Mouse (Mus musculus) testis, postnatal 10 days (tissue): ENCODE data around the gene Gjc2.
A peak's percentile ranks its signal among the peaks of the same experiment; 100 is the strongest.

Experiments
- DNase-seq: peaks from one replicate; pipeline ENCODE4 v3.0.0; 2021; ENCODE audit warnings: low spot score

Gjc2 gene

GRCm38 (mm10) chr11:59161398-59161797 is 21.6 kb downstream of the Gjc2 start:
- no peak for DNase-seq

GRCm38 (mm10) chr11:59159558-59159957 is 23.5 kb downstream of the Gjc2 start:
- no peak for DNase-seq

GRCm38 (mm10) chr11:59159099-59159498 is 23.9 kb downstream of the Gjc2 start:
- no peak for DNase-seq

GRCm38 (mm10) chr11:59155900-59156299 is 27.1 kb downstream of the Gjc2 start:
- DNase-seq, result no peak

- no peak for DNase-seq
Measured at GRCm38 (mm10) chr11:59154220-59154619, 28.8 kb downstream of the Gjc2 start.

- DNase-seq, result no peak
Measured at GRCm38 (mm10) chr11:59151729-59152128, 31.3 kb downstream of the Gjc2 start.

GRCm38 (mm10) chr11:59149302-59149701 is 33.7 kb downstream of the Gjc2 start:
- DNase-seq, result no peak

GRCm38 (mm10) chr11:59142962-59143361 is 40.1 kb downstream of the Gjc2 start:
- no peak for DNase-seq

GRCm38 (mm10) chr11:59141772-59142370 is 41.1 kb downstream of the Gjc2 start:
- peak; percentile 44 for DNase-seq

- DNase-seq, result peak; percentile 41
Measured at GRCm38 (mm10) chr11:59138537-59139486, 44.2 kb downstream of the Gjc2 start.

GRCm38 (mm10) chr11:59136994-59137706 is 45.9 kb downstream of the Gjc2 start:
- peak; percentile 39 for DNase-seq

GRCm38 (mm10) chr11:59135904-59136452 is 47.0 kb downstream of the Gjc2 start, which contains the start of gene Obscn:
Gene Obscn (minus strand): TSS chr11:59136402.
- no peak for DNase-seq

GRCm38 (mm10) chr11:59135051-59135820 is 47.8 kb downstream of the Gjc2 start:
- DNase-seq, result no peak

GRCm38 (mm10) chr11:59134373-59134997 is 48.5 kb downstream of the Gjc2 start:
- no peak for DNase-seq

GRCm38 (mm10) chr11:59132065-59132464 is 50.9 kb downstream of the Gjc2 start:
- no peak for DNase-seq

- no peak for DNase-seq
Measured at GRCm38 (mm10) chr11:59131348-59131919, 51.6 kb downstream of the Gjc2 start.

GRCm38 (mm10) chr11:59130782-59131181 is 52.2 kb downstream of the Gjc2 start:
- no peak for DNase-seq
